Mouse (Mus musculus): ENCODE data around the gene Tsnax. TPM values are rescaled to one million over a fixed set of nuclear protein-coding genes. Genes with fewer than 3 reads are reported as not detected.

The Tsnax gene
- polyA plus RNA-seq (2012; rRNA removed; ENCODE audit: low replicate concordance): 55.8 and 75.4 TPM in 2 replicates

DNA sequence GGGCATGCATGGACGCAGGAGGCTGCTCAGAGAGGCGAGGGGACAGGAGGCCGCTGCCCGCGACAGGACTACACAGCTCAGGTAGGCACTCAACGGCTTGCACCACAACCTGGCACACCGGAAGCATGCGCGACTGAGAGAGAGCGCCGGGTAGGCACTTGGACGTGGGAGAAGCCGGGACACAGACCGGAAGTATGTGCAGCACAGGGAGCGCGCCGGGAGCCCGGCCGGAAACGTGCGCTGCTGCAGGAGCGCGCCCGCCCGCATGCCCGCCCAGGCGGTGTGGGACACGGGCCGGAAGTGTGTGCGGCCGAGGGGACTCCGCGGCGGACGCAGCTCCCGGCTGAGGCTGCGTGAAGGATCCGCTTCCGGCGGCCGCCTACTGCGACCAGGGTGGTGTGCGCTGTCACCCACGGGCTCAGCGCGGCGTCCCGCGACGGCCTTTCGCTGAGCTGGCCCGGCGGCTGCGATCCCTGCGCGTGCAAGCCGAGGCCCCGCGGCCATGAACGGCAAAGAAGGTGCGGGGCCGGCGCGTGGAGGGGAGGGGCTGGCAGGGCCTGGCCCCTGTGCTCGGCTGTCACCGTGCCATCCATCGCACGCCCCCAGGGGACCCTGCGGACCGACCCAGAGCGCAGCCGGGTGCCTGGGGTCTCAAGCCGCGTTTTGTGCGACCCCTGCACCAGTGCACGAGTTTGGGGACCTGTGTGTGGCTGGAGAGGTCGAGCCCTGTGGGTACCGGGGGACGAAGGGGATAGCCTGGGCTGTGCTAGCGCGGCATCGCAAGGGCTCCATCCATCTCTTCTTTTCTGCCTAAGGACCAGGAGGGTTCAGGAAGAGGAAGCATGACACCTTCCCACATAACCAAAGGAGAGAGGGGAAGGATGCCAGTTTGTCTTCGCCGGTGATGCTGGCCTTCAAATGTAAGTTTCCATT is at the start of gene Tsnax:
Gene Tsnax (plus strand): TSS at position 303 of the 933 bp plus-strand sequence.

DNA sequence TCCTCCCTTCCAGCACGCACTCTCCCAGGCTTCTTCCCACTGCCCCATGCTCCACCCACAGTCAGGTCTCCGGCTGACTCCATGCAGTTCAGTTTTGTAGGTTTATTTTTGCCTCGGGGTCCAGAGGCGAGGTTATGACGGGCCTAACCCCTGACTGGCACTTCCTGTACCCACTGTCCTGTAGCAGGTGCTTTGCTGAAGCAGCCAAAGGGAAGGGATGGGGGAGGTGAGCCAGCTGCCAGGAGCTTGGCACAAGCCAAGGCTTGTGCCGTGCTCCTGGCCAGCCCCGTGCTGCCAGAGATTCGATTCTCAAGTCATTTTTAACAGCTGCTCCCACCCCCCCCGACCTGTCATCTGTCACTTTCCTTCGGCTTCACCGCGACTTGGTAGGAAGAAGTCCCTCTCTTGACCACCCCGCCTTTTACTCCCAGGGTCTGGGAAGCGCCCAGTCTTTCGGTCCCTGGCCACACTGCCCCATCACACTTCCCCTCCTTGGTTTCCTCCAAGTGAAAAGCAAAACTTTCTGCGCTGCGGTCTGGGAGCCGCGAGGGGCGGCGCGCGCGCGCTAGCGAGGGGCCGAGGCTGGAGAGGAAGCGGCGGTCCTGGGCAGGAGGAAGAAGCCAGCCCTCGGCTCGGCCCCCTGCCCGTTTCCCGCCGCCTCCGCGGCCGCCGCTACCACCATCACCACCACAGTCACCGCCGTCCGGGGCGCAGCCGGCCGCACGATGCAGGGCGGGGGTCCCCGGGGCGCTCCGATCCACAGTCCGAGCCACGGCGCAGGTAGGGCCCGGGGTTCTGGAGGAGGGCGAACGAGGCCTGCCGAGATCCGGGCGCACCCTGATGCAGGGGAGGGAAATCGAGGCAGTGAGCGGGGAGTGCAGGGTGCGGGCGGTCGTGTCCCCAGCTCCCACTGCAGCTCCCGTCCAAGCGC is 41.0 kb downstream of the Tsnax start, which contains the start of gene Disc1:
Gene Disc1 (plus strand): TSS at position 691 of the 931 bp plus-strand sequence.

Other genes starting within 250 kb of the Tsnax start
- gene Trim67, start 219.9 kb upstream of the Tsnax start, polyA plus RNA-seq (2012; rRNA removed; ENCODE audit: low replicate concordance): 0.55 and 3.7 TPM in 2 replicates
- 122 and 226 TPM in 2 replicates for gene Gnpat, start 150.0 kb upstream of the Tsnax start, polyA plus RNA-seq (2012; rRNA removed; ENCODE audit: low replicate concordance)
- gene 2810004N23Rik, start 149.9 kb upstream of the Tsnax start, polyA plus RNA-seq (2012; rRNA removed; ENCODE audit: low replicate concordance): 9.6 and 18.4 TPM in 2 replicates
- gene Exoc8, start 115.3 kb upstream of the Tsnax start, polyA plus RNA-seq (2012; rRNA removed; ENCODE audit: low replicate concordance): 13.5 and 14.4 TPM in 2 replicates
- 14.1 and 20.0 TPM in 2 replicates for gene Sprtn, start 115.1 kb upstream of the Tsnax start, polyA plus RNA-seq (2012; rRNA removed; ENCODE audit: low replicate concordance)
- 39.3 and 47.7 TPM in 2 replicates for gene Egln1, start 63.7 kb upstream of the Tsnax start, polyA plus RNA-seq (2012; rRNA removed; ENCODE audit: low replicate concordance)
- 1.8 TPM in 2 replicates for gene Disc1, start 41.2 kb downstream of the Tsnax start, polyA plus RNA-seq (2012; rRNA removed; ENCODE audit: low replicate concordance)

Data from subcutaneous adipose tissue, adult 2 months (tissue).